ENCODE assay signal across 8 mouse cellular contexts in the genomic region with DNA sequence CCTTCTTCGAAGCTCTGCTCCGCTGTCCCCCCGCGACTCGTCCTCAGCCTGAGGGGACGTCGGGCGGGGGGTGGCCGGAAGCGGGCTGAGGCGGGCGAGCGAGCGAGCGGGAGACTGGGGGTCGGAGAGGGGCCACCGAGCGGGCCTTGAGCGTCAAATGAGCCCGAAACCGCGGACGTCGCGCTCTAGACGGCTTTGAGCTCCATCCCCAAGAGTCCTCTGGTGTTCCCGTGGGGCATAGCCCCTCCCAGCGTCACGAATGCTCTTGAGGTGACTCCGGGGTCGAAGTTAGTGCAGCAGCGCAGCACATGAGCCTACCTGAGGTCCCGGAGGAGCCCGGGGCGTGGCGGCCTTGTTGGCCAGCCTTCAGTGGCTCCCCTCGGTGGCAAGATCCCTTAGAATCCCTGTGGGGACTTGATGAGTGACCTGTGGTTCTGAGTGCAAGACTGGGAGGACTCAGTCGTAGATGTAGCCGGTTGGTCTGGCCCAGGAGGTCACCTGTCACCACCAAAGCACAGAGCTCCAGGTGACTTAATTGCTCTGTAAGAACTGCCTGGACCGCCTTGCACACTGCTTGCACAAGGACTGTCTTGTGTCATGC. TPM values are rescaled to one million over a fixed set of nuclear protein-coding genes. Genes with fewer than 3 reads are reported as not detected.
A peak's percentile ranks its signal among the peaks of the same experiment; 100 is the strongest.
DNase-seq lines count a peak whose midpoint lies in the region; ATAC-seq and TF ChIP-seq lines count a peak whose summit lies in the region.

No protein-coding gene starts in this region.

- H3K9me3 ChIP-seq in hindbrain, embryonic 12.5 days (replicated peaks), result no peaks in the 10 kb centered on the region
- H3K9me3 ChIP-seq in liver, embryonic 13.5 days (replicated peaks), result no peaks in the 10 kb centered on the region

- peak in 1 of 2 experiments; percentile 35 for DNase-seq in left cerebral cortex, adult 2 months (ENCODE audit: extremely low spot score in 1 of 2, low spot score in 2 of 2)
- no peak for DNase-seq in left cerebral cortex, postnatal 10 days (ENCODE audit: extremely low spot score in 1 of 2, low spot score in 2 of 2)
- DNase-seq in MN1 (ENCODE audit: low spot score), result peak; percentile 40
- DNase-seq in cerebellum, adult 9-11 months, result peak; percentile 70
- DNase-seq in liver, embryonic 13.5 days, result peak; percentile 58
- DNase-seq in skeletal muscle tissue, adult 2 months (ENCODE audit: low read depth, low spot score), result peak; percentile 38

- under 1% methylated on average over 40 of the region's 40 CpGs for WGBS in hindbrain, embryonic 12.5 days
- WGBS in liver, embryonic 13.5 days (ENCODE audit: insufficient replicate concordance), result under 1% methylated on average over 40 of the region's 40 CpGs

- no peaks in the 10 kb centered on the region for H3K27me3 ChIP-seq in hindbrain, embryonic 12.5 days
- H3K27me3 ChIP-seq in liver, embryonic 13.5 days, result no peaks in the 10 kb centered on the region

- H3K9ac ChIP-seq in hindbrain, embryonic 12.5 days, result peak overlapping the region; percentile 88
- peak overlapping the region; percentile 88 for H3K9ac ChIP-seq in liver, embryonic 13.5 days

- peak overlapping the region; percentile 99 for H3K4me3 ChIP-seq in left cerebral cortex, adult 2 months
- H3K4me3 ChIP-seq in hindbrain, embryonic 12.5 days, result peak overlapping the region; percentile 88
- H3K4me3 ChIP-seq in liver, embryonic 13.5 days (replicated peaks), result peak overlapping the region; percentile 81

- no peak for TF ChIP-seq CTCF in left cerebral cortex, adult 2 months (IDR thresholded peaks at IDR 0.05)

- H3K4me2 ChIP-seq in hindbrain, embryonic 12.5 days (replicated peaks), result peak overlapping the region; percentile 87
- peak overlapping the region; percentile 91 for H3K4me2 ChIP-seq in liver, embryonic 13.5 days

- intact Hi-C loops in left cerebral cortex, adult 2 months (cut with DNase I), result loop anchor here (2.0 kb wide), 1 partner anchor 62 kb away; no protein-coding TSS in a partner anchor
- intact Hi-C loops in left cerebral cortex, postnatal 10 days (cut with DNase I), result no loop called here

- H3K36me3 ChIP-seq in hindbrain, embryonic 12.5 days, result no peaks in the 10 kb centered on the region
- H3K36me3 ChIP-seq in liver, embryonic 13.5 days, result no peaks in the 10 kb centered on the region

- peaks cover 6% of the 10 kb centered on the region for H3K4me1 ChIP-seq in hindbrain, embryonic 12.5 days
- H3K4me1 ChIP-seq in liver, embryonic 13.5 days (replicated peaks), result peaks cover 58% of the 10 kb centered on the region

- peak; percentile 62 for ATAC-seq in hindbrain, embryonic 12.5 days (ENCODE audit: low FRiP score)
- ATAC-seq in liver, embryonic 13.5 days (ENCODE audit: low read depth), result peak; percentile 77
- no peak for ATAC-seq in granulocyte monocyte progenitor cell, adult 5-6 weeks (replicated peaks; ENCODE audit: poor library complexity, severe bottlenecking)

- H3K27ac ChIP-seq in left cerebral cortex, adult 2 months, result peak overlapping the region; percentile 95
- H3K27ac ChIP-seq in hindbrain, embryonic 12.5 days, result peak overlapping the region; percentile 84
- H3K27ac ChIP-seq in liver, embryonic 13.5 days, result peak overlapping the region; percentile 77

RNA-seq across cellular contexts. Expression of gene Hmox2, which starts 0.5 kb away (rescaled TPM):
- total RNA-seq in left cerebral cortex, adult 2 months (2021), result 10 to 100 TPM; 76.1 to 79.1 TPM
- total RNA-seq in left cerebral cortex, postnatal 10 days (2021), result 10 to 100 TPM; 75.4 to 83.2 TPM
- 81.5 and 86.2 TPM in 2 replicates for polyA plus RNA-seq in hindbrain, embryonic 12.5 days (2016; fragmentation: Nextera tagmentation; extraction: Ambion mirVana)
- 38.9 and 40.1 TPM in 2 replicates for polyA plus RNA-seq in liver, embryonic 13.5 days (2015; fragmentation: Nextera tagmentation; extraction: Ambion mirVana)
- total RNA-seq in granulocyte monocyte progenitor cell, adult 5-6 weeks (2014; fragmentation: Nextera tagmentation), result 70.2 and 73.0 TPM in 2 replicates
- 77.2 and 95.9 TPM in 2 replicates for total RNA-seq in granulocyte monocyte progenitor cell, adult 5-6 weeks (2017)

RNA-seq across cellular contexts. Expression of gene Nmral1, which starts 7.5 kb away (rescaled TPM):
- 10 to 100 TPM in 1 of 2 experiments, 1 to 10 TPM in 1; 9.7 to 10.8 TPM for total RNA-seq in left cerebral cortex, adult 2 months (2021)
- 10 to 100 TPM; 12.6 to 13.0 TPM for total RNA-seq in left cerebral cortex, postnatal 10 days (2021)
- 89.8 and 102 TPM in 2 replicates for polyA plus RNA-seq in hindbrain, embryonic 12.5 days (2016; fragmentation: Nextera tagmentation; extraction: Ambion mirVana)
- polyA plus RNA-seq in liver, embryonic 13.5 days (2015; fragmentation: Nextera tagmentation; extraction: Ambion mirVana), result 48.0 and 48.2 TPM in 2 replicates
- 50.8 and 61.6 TPM in 2 replicates for total RNA-seq in granulocyte monocyte progenitor cell, adult 5-6 weeks (2014; fragmentation: Nextera tagmentation)
- 75.7 and 82.9 TPM in 2 replicates for total RNA-seq in granulocyte monocyte progenitor cell, adult 5-6 weeks (2017)

RNA-seq across cellular contexts. Expression of gene Coro7, which starts 47.1 kb away (rescaled TPM):
- 10 to 100 TPM; 76.7 to 92.0 TPM for total RNA-seq in left cerebral cortex, adult 2 months (2021)
- 100 to 1,000 TPM in 1 of 2 experiments, 10 to 100 TPM in 1; 84.6 to 108 TPM for total RNA-seq in left cerebral cortex, postnatal 10 days (2021)
- polyA plus RNA-seq in hindbrain, embryonic 12.5 days (2016; fragmentation: Nextera tagmentation; extraction: Ambion mirVana), result 22.8 and 24.3 TPM in 2 replicates
- polyA plus RNA-seq in liver, embryonic 13.5 days (2015; fragmentation: Nextera tagmentation; extraction: Ambion mirVana), result 7.0 and 9.9 TPM in 2 replicates
- 115 and 187 TPM in 2 replicates for total RNA-seq in granulocyte monocyte progenitor cell, adult 5-6 weeks (2014; fragmentation: Nextera tagmentation)
- total RNA-seq in granulocyte monocyte progenitor cell, adult 5-6 weeks (2017), result 39.8 and 58.1 TPM in 2 replicates

Comparison
In these comparisons a context has a peak if more than half of its experiments do, and no peak if none do; other contexts are left out.
1. DNase-seq: peak in MN1 (single experiment), cerebellum, adult 9-11 months (single experiment), liver, embryonic 13.5 days (single experiment) and skeletal muscle tissue, adult 2 months (single experiment); none in left cerebral cortex, postnatal 10 days (0 of 2).
2. Peak in every context shown above with its lines, with median percentiles within 50 percentile points of each other: H3K27ac ChIP-seq and H3K4me3 ChIP-seq.